Comparison of ENCODE assay signal across 8 mouse cellular contexts in the genomic region with DNA sequence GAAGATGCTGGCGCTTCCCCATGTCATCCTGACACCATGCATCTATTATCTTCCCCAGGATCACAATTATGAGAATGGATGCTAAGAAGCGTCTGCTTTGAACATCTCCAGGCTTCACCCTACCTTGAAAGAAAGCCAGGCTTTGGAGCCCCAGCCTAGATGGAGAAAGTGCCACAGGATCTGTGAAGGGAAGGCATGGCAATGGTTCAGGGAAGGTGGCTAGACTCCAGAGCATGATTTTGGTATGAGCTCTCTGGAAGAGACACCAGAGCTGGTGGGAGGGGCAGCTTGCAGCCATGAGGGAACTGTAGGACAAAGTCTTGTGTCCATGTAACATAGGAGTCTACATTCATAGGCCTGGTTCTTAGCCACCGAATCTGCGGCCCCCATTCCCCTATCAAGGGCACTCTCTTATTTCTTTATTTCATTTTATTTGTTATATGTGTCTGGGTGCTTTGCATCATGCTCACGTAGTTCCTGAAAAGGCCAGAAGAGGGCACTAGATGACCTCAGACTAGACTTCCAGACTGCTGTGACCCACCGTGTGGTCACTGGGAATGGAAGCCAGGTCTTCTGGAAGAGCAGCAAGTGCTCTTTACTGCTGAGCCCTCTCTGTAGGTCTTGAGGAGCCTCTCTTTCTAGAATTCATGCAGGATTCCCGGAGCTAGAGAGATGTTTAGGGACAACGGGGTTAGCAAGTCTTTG. TPM values are rescaled to one million over a fixed set of nuclear protein-coding genes. Genes with fewer than 3 reads are reported as not detected.
A peak's percentile ranks its signal among the peaks of the same experiment; 100 is the strongest.
DNase-seq lines count a peak whose midpoint lies in the region; ATAC-seq and TF ChIP-seq lines count a peak whose summit lies in the region.

No protein-coding gene starts in this region.

- peak; percentile 29 for TF ChIP-seq CTCF in C2C12 (IDR thresholded peaks at IDR 0.05; ENCODE audit: control insufficient read depth, insufficient read depth, insufficient read length)
- TF ChIP-seq CTCF in kidney, adult 2 months (conservative IDR thresholded peaks at IDR 0.05; ENCODE audit: insufficient read depth, insufficient read length, low read depth, low read length) = peak; percentile 80

- peaks cover 16% of the 10 kb centered on the region for H3K4me1 ChIP-seq in intestine, embryonic 14.5 days (replicated peaks; ENCODE audit: control insufficient read depth, insufficient read depth, low read length)
- peaks cover 11% of the 10 kb centered on the region for H3K4me1 ChIP-seq in intestine, embryonic 16.5 days (ENCODE audit: control insufficient read depth, insufficient read depth, low read length)
- 0 out of 2 replicates have a peak, but pooled peaks cover 3% of the 10 kb centered on the region for H3K4me1 ChIP-seq in kidney, adult 2 months (ENCODE audit: control insufficient read depth, insufficient read depth, low read length)

- TF ChIP-seq POLR2A in kidney, adult 2 months (IDR thresholded peaks at IDR 0.05; ENCODE audit: low read depth, low read length) = no peak

- ATAC-seq in intestine, embryonic 14.5 days (replicated peaks; ENCODE audit: low FRiP score, low TSS enrichment, low read depth) = no peak
- ATAC-seq in intestine, embryonic 16.5 days = no peak
- ATAC-seq in megakaryocyte progenitor cell, adult 5-6 weeks (replicated peaks; ENCODE audit: poor library complexity) = peak; percentile 95

- no peaks in the 10 kb centered on the region for H3K36me3 ChIP-seq in intestine, embryonic 14.5 days (ENCODE audit: control insufficient read depth, insufficient read depth, low read length)
- no peaks in the 10 kb centered on the region for H3K36me3 ChIP-seq in intestine, embryonic 16.5 days (ENCODE audit: control insufficient read depth, insufficient read depth, low read length)
- H3K36me3 ChIP-seq in C2C12 (ENCODE audit: control insufficient read depth, insufficient read depth) = no peaks in the 10 kb centered on the region
- H3K36me3 ChIP-seq in kidney, adult 2 months (ENCODE audit: control insufficient read depth, insufficient read depth, low read length) = no peaks in the 10 kb centered on the region

- H3K27me3 ChIP-seq in intestine, embryonic 14.5 days (replicated peaks; ENCODE audit: control insufficient read depth, insufficient read depth, low read length) = no peaks in the 10 kb centered on the region
- H3K27me3 ChIP-seq in intestine, embryonic 16.5 days (replicated peaks; ENCODE audit: control insufficient read depth, insufficient read depth, low read length) = no peaks in the 10 kb centered on the region
- H3K27me3 ChIP-seq in C2C12 (ENCODE audit: control insufficient read depth, insufficient read depth, insufficient read length) = peaks cover 25% of the 10 kb centered on the region
- no peaks in the 10 kb centered on the region for H3K27me3 ChIP-seq in kidney, adult 2 months (replicated peaks; ENCODE audit: control insufficient read depth, insufficient read depth, low read length)

- H3K79me2 ChIP-seq in C2C12 (ENCODE audit: control insufficient read depth, insufficient read depth) = no peaks in the 10 kb centered on the region

- H3K27ac ChIP-seq in intestine, embryonic 14.5 days (ENCODE audit: low read depth) = no peak overlapping the region
- no peak overlapping the region for H3K27ac ChIP-seq in intestine, embryonic 16.5 days (ENCODE audit: low read length)
- no peak overlapping the region for H3K27ac ChIP-seq in kidney, adult 2 months (ENCODE audit: insufficient read depth, low read depth, low read length)

- H3K9me3 ChIP-seq in intestine, embryonic 14.5 days (ENCODE audit: control insufficient read depth, low read length) = no peaks in the 10 kb centered on the region
- H3K9me3 ChIP-seq in intestine, embryonic 16.5 days (ENCODE audit: control insufficient read depth, low read length) = no peaks in the 10 kb centered on the region

- WGBS in intestine, embryonic 14.5 days = 63% methylated on average over 8 of the region's 8 CpGs
- WGBS in intestine, embryonic 16.5 days = 64% methylated on average over 8 of the region's 8 CpGs
- WGBS in kidney, adult 2 months = 72% methylated on average over 8 of the region's 8 CpGs

- H3ac ChIP-seq in C2C12 (ENCODE audit: control insufficient read depth, insufficient read length, low read depth) = no peak overlapping the region

- H3K4me3 ChIP-seq in intestine, embryonic 14.5 days (ENCODE audit: low read depth, low read length) = no peak overlapping the region
- H3K4me3 ChIP-seq in intestine, embryonic 16.5 days (ENCODE audit: low read length) = no peak overlapping the region
- H3K4me3 ChIP-seq in C2C12 (ENCODE audit: insufficient read depth, poor library complexity, severe bottlenecking) = no peak overlapping the region
- no peak overlapping the region for H3K4me3 ChIP-seq in kidney, adult 2 months (ENCODE audit: insufficient read depth, low read depth, low read length)

- no peaks in the 10 kb centered on the region for H3K79me3 ChIP-seq in C2C12 (ENCODE audit: low read depth)

- DNase-seq in intestine, embryonic 14.5 days (ENCODE audit: low spot score) = peak; percentile 71
- DNase-seq in T-cell, adult 2 months (ENCODE audit: low spot score) = peak; percentile 52
- peak; percentile 79 to 85 for DNase-seq in cerebellum, postnatal 10 days
- DNase-seq in kidney, adult 2 months = peak; percentile 60
- peak; percentile 52 to 64 for DNase-seq in thymus, postnatal 36 days

- no peak overlapping the region for H3K9ac ChIP-seq in intestine, embryonic 14.5 days (ENCODE audit: low read length)
- no peak overlapping the region for H3K9ac ChIP-seq in intestine, embryonic 16.5 days (ENCODE audit: low read depth, low read length)

- no peak overlapping the region for H3K4me2 ChIP-seq in intestine, embryonic 14.5 days (ENCODE audit: low read length)
- H3K4me2 ChIP-seq in intestine, embryonic 16.5 days (ENCODE audit: low read depth, low read length) = no peak overlapping the region

TF ChIP-seq in C2C12, 6 proteins besides CTCF, POLR2A, EP300 and RAD21:
- TF ChIP-seq USF1 (IDR thresholded peaks at IDR 0.05; ENCODE audit: low read depth) (no peak), MYOD1 (IDR thresholded peaks at IDR 0.05; ENCODE audit: control insufficient read depth, insufficient read length, low read depth) (no peak), FOSL1 (IDR thresholded peaks at IDR 0.05; ENCODE audit: insufficient read depth, low read length, poor library complexity, severe bottlenecking) (no peak), MYOG (IDR thresholded peaks at IDR 0.05; ENCODE audit: control insufficient read depth, extremely low read depth, insufficient read length) (no peak), MAX (IDR thresholded peaks at IDR 0.05) (no peak), CEBPB (IDR thresholded peaks at IDR 0.05; ENCODE audit: low read depth) (no peak)
TF ChIP-seq in C2C12: peak in this region for 0.

RNA-seq across cellular contexts. Expression of a gene that starts 7.0 kb away (rescaled TPM):
- 0.28 TPM in 1 of 2 replicates, not detected in the other for polyA plus RNA-seq in intestine, embryonic 14.5 days (2014; fragmentation: Nextera tagmentation; extraction: Ambion mirVana)
- 0.09 and 0.22 TPM in 2 replicates for polyA plus RNA-seq in intestine, embryonic 16.5 days (2015; fragmentation: Nextera tagmentation; extraction: Ambion mirVana)
- not detected for polyA plus RNA-seq in C2C12 (2012; fragmentation: generic; extraction: Trizol)
- polyA plus RNA-seq in kidney, adult 2 months (2012; rRNA removed) = 0.06 and 0.12 TPM in 2 replicates
- total RNA-seq in megakaryocyte progenitor cell, adult 5-6 weeks (2015) = 0.07 TPM in 1 of 2 replicates, not detected in the other
- total RNA-seq in megakaryocyte progenitor cell, adult 5-6 weeks (2017) = not detected in 2 replicates

RNA-seq across cellular contexts. Expression of a gene that starts 25.5 kb away (rescaled TPM):
- polyA plus RNA-seq in intestine, embryonic 14.5 days (2014; fragmentation: Nextera tagmentation; extraction: Ambion mirVana) = not detected in 2 replicates
- 0.07 and 0.10 TPM in 2 replicates for polyA plus RNA-seq in intestine, embryonic 16.5 days (2015; fragmentation: Nextera tagmentation; extraction: Ambion mirVana)
- polyA plus RNA-seq in C2C12 (2012; fragmentation: generic; extraction: Trizol) = not detected
- polyA plus RNA-seq in kidney, adult 2 months (2012; rRNA removed) = 0.03 TPM in 1 of 2 replicates, not detected in the other
- total RNA-seq in megakaryocyte progenitor cell, adult 5-6 weeks (2015) = not detected in 2 replicates
- not detected in 2 replicates for total RNA-seq in megakaryocyte progenitor cell, adult 5-6 weeks (2017)

RNA-seq across cellular contexts. Expression of a gene that starts 41.2 kb away (rescaled TPM):
- 92.0 and 96.7 TPM in 2 replicates for polyA plus RNA-seq in intestine, embryonic 14.5 days (2014; fragmentation: Nextera tagmentation; extraction: Ambion mirVana)
- polyA plus RNA-seq in intestine, embryonic 16.5 days (2015; fragmentation: Nextera tagmentation; extraction: Ambion mirVana) = 129 and 141 TPM in 2 replicates
- polyA plus RNA-seq in C2C12 (2012; fragmentation: generic; extraction: Trizol) = 60.7 TPM
- polyA plus RNA-seq in kidney, adult 2 months (2012; rRNA removed) = 166 and 198 TPM in 2 replicates
- total RNA-seq in megakaryocyte progenitor cell, adult 5-6 weeks (2015) = 28.7 and 33.0 TPM in 2 replicates
- 71.1 and 71.3 TPM in 2 replicates for total RNA-seq in megakaryocyte progenitor cell, adult 5-6 weeks (2017)
